Mouse (Mus musculus): ENCODE data around the gene Pcsk6. TPM values are rescaled to one million over a fixed set of nuclear protein-coding genes. Genes with fewer than 3 reads are reported as not detected.

Gene Pcsk6
- polyA plus RNA-seq, 1 experiment from 2014 or later, result 2.1 TPM

DNA sequence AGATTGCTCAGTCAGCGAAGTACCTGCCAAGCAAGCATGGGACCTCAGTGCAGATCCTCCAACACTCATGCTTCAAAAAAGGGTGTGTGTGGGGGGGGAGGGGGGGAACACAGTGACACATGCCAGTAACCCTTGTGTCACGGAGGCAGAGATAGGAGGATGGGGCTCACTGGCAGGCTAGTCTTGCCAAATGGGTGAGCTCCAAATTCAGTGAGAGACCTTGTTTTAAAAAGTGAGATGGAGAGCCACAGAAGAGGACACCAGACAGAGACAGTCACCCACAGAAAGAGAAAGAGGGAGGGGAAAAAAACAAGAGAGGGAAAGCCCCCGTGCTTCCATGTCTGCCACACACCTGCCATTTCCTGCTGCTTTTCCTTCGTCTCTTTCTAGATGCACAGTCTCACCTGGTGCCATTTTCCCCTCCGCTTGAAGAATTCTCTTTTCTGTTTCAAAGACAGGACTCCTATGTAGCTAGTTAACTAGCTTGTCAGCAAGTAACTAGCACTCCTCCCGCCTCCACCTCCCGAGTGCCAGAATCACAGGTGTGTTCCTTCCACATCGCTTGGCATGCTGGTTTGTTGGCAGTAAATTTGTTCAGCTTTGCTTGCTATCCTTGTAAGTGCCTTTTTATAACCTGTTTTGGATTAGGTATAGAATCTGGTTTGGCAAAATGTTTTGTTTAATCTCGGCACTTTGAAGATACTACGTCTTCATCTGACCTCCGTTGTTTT, 146.8 kb downstream of the Pcsk6 start:
- H3K36me3 ChIP-seq, result no peaks in the 10 kb centered on the region
- peaks cover 15% of the 10 kb centered on the region for H3K4me1 ChIP-seq
- H3K4me2 ChIP-seq (replicated peaks), result no peak overlapping the region
- H3K27me3 ChIP-seq, result no peaks in the 10 kb centered on the region
- 75% methylated on average over 11 of the region's 11 CpGs for WGBS
- no peak overlapping the region for H3K9ac ChIP-seq
- H3K27ac ChIP-seq, result no peak overlapping the region
- H3K4me3 ChIP-seq, result no peak overlapping the region
- H3K9me3 ChIP-seq, result no peaks in the 10 kb centered on the region
- ATAC-seq (ENCODE audit: insufficient number of reproducible peaks, insufficient read depth, low FRiP score, low TSS enrichment), result no peak

DNA sequence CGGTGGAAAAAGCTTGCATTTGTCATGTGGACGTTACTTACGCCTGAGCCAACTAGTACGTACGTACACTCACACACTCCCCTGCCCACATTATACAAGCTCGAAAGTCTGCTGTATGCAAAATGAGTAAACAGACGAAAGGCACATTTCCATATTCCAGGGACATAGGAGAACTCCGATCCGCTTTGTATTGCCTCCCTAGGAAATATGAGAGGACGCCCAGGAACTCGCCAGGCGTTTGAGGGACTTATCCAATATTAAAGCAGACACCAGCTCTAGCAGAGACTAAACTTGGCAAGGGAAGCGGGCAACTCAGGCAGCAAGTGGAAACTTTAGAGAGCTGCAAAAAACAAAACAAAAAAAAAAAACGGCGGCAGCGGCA, 147.3 kb downstream of the Pcsk6 start:
- no peak overlapping the region for H3K27ac ChIP-seq
- H3K36me3 ChIP-seq, result no peaks in the 10 kb centered on the region
- no peaks in the 10 kb centered on the region for H3K27me3 ChIP-seq
- no peak overlapping the region for H3K9ac ChIP-seq
- H3K4me1 ChIP-seq, result peaks cover 16% of the 10 kb centered on the region
- no peaks in the 10 kb centered on the region for H3K9me3 ChIP-seq
- H3K4me3 ChIP-seq, result no peak overlapping the region
- no peak for ATAC-seq (ENCODE audit: insufficient number of reproducible peaks, insufficient read depth, low FRiP score, low TSS enrichment)
- no peak overlapping the region for H3K4me2 ChIP-seq (replicated peaks)
- WGBS, result 68% methylated on average over 16 of the region's 16 CpGs

DNA sequence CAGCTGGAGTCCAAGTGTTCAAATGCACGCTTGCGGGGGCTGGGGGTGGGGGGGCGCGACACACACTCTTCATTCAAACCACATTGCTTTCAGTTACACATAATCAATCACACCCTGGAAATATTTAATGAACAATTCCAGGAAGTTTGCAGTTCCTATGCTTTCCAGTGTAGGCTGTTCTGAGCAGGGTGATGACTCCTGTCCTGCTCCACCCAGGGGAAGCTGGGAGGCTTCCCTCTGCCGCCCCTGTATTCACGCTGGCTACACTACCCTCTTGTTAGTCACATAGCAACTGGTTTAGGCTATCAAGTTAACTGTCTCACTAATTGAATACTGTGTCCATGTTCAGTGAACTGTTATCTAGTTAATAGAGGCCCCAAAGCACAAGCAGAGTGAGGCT, 149.0 kb downstream of the Pcsk6 start:
- H3K9ac ChIP-seq, result no peak overlapping the region
- no peak overlapping the region for H3K4me2 ChIP-seq (replicated peaks)
- no peak for ATAC-seq (ENCODE audit: insufficient number of reproducible peaks, insufficient read depth, low FRiP score, low TSS enrichment)
- H3K4me3 ChIP-seq, result no peak overlapping the region
- no peaks in the 10 kb centered on the region for H3K27me3 ChIP-seq
- WGBS, result 71% methylated on average over 6 of the region's 6 CpGs
- peaks cover 12% of the 10 kb centered on the region; the same call in 1 of the 2 replicates for H3K4me1 ChIP-seq
- no peaks in the 10 kb centered on the region for H3K36me3 ChIP-seq
- H3K27ac ChIP-seq, result no peak overlapping the region
- no peaks in the 10 kb centered on the region for H3K9me3 ChIP-seq

- H3K4me3 ChIP-seq, result no peak overlapping the region
- H3K9me3 ChIP-seq, result no peaks in the 10 kb centered on the region
These were observed 166.2 kb downstream of the Pcsk6 start for GRCm38 (mm10) chr7:66027747-66028146.

DNA sequence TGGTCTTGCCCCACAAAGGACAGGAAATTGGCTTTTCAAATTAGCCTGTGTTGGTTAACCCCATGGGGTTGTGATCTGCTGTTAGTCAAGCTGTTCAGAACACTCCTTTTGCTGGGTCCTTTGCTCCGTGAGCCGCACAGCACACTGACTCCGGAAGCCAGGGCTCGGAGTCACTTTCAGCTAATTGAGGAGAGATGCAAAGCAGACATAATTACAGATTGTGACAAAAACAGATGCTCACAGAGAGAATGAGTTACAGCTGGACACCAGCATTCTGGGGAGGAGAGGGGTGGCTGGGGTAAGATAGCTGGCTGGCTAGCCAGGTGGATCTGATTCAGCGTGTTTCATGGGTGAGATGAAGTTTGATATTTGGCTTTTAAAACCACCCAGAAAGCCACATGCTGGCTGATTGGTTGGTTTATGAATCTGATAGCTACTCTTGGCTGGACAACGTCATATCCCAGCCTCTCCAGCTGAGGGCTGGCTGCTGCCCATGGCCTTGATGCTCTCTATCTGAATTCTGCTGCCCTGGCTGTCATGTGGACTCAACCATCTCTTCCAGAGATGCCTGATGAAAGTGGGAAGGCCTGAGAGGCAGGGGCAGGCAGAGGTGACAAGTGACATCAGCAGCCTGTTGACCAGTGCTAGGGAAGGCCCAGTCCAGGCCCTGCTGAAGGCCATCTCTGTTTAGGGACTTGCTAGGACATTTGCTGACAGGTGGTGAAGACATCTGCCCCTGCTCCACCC, 167.4 kb downstream of the Pcsk6 start:
- Histone ChIP-seq H3K4me3 (no peak overlapping the region), H3K4me2 (replicated peaks) (no peak overlapping the region), H3K9me3 (no peaks in the 10 kb centered on the region), H3K9ac (no peak overlapping the region), H3K27ac (no peak overlapping the region), H3K36me3 (no peaks in the 10 kb centered on the region), H3K27me3 (no peaks in the 10 kb centered on the region), H3K4me1 (peaks cover 18% of the 10 kb centered on the region)
- peak; percentile 42; the same call in 1 of the 2 replicates for ATAC-seq (ENCODE audit: insufficient number of reproducible peaks, insufficient read depth, low FRiP score, low TSS enrichment)
- WGBS, result 27% methylated on average over 6 of the region's 6 CpGs

More at GRCm38 (mm10) chr7:66027747-66028146, 166.2 kb downstream of the Pcsk6 start:
- Histone ChIP-seq H3K36me3 (no peaks in the 10 kb centered on the region), H3K27me3 (no peaks in the 10 kb centered on the region), H3K9ac (no peak overlapping the region), H3K27ac (no peak overlapping the region), H3K4me1 (peaks cover 18% of the 10 kb centered on the region), H3K4me2 (replicated peaks) (no peak overlapping the region)
- WGBS, result 75% methylated on average over 2 of the region's 2 CpGs
- ATAC-seq (ENCODE audit: insufficient number of reproducible peaks, insufficient read depth, low FRiP score, low TSS enrichment), result no peak

DNA sequence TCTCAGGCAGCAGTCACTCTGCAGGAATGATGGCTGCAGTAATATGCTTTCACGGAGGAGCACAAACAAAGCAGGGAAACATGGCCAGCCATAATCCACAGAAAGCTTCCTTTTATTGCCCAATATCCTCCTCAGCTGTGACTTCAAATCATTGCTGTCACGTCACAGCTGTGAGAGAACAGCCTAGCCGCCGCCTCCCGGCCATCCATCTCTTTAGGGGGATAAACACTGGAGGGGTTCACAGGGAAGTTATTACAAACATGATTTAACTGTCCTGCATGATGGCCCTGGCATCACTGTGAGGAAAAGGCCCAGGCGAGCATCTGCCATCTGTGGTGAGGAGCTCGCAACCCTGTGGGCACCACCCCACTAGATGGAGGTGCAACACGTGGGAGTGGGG, 175.3 kb downstream of the Pcsk6 start:
- Histone ChIP-seq H3K9ac (no peak overlapping the region), H3K4me3 (no peak overlapping the region), H3K36me3 (no peaks in the 10 kb centered on the region), H3K9me3 (no peaks in the 10 kb centered on the region), H3K27ac (no peak overlapping the region), H3K4me2 (replicated peaks) (no peak overlapping the region), H3K27me3 (no peaks in the 10 kb centered on the region), H3K4me1 (peaks cover 9% of the 10 kb centered on the region; the same call in 1 of the 2 replicates)
- WGBS, result 79% methylated on average over 8 of the region's 8 CpGs
- no peak for ATAC-seq (ENCODE audit: insufficient number of reproducible peaks, insufficient read depth, low FRiP score, low TSS enrichment)

DNA sequence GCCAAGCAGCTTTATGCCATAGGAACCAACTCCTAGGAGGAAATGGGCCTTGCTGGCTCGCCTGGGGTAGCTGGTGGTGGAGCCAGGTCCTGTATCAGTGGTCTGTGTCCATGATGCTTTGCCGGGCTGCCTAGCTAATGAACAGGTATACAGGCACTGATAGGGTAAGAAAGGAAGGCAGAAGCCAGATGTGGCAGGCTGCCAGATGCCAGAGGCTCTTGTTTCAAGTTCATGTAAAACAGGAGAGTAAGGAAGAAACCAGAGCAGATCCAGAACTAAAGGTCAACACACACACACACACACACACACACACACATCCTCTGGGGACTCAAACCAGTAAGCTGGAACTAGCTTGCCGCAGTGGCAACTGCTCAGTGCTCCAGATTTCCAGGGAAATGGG, 176.7 kb downstream of the Pcsk6 start:
- no peak overlapping the region for H3K27ac ChIP-seq
- ATAC-seq (ENCODE audit: insufficient number of reproducible peaks, insufficient read depth, low FRiP score, low TSS enrichment), result no peak
- H3K27me3 ChIP-seq, result no peaks in the 10 kb centered on the region
- no peak overlapping the region for H3K4me3 ChIP-seq
- H3K36me3 ChIP-seq, result no peaks in the 10 kb centered on the region
- 36% methylated on average over 3 of the region's 3 CpGs for WGBS
- H3K4me2 ChIP-seq (replicated peaks), result no peak overlapping the region
- no peaks in the 10 kb centered on the region for H3K9me3 ChIP-seq
- peaks cover 9% of the 10 kb centered on the region; the same call in 1 of the 2 replicates for H3K4me1 ChIP-seq
- no peak overlapping the region for H3K9ac ChIP-seq

DNA sequence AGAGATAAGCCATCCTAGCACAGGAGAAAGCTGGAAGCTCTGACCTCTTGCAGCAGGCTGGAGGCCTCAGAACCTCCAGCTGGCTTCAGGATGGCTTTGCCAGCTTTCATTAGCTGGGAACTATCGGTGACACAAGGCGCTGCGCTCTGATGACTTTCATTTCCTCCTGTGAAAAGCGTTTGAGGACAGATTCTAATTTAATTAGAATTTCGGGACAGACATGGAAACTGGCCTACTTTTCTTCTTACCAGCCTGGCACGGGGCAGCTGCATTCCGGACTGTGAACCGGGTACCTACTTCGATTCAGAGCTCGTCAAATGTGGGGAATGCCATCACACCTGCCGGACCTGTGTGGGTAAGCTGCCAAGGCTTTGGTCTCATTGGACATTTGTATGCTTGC, 177.2 kb downstream of the Pcsk6 start:
- H3K27me3 ChIP-seq, result no peaks in the 10 kb centered on the region
- 68% methylated on average over 11 of the region's 11 CpGs for WGBS
- no peaks in the 10 kb centered on the region for H3K36me3 ChIP-seq
- no peak for ATAC-seq (ENCODE audit: insufficient number of reproducible peaks, insufficient read depth, low FRiP score, low TSS enrichment)
- H3K9me3 ChIP-seq, result no peaks in the 10 kb centered on the region
- no peak overlapping the region for H3K4me2 ChIP-seq (replicated peaks)
- H3K4me3 ChIP-seq, result no peak overlapping the region
- peaks cover 9% of the 10 kb centered on the region; the same call in 1 of the 2 replicates for H3K4me1 ChIP-seq
- no peak overlapping the region for H3K27ac ChIP-seq
- H3K9ac ChIP-seq, result no peak overlapping the region

GRCm38 (mm10) chr7:66040026-66040814, 178.7 kb downstream of the Pcsk6 start:
- no peaks in the 10 kb centered on the region for H3K36me3 ChIP-seq
- peaks cover 16% of the 10 kb centered on the region; the same call in 1 of the 2 replicates for H3K4me1 ChIP-seq
- no peak for ATAC-seq (ENCODE audit: insufficient number of reproducible peaks, insufficient read depth, low FRiP score, low TSS enrichment)
- no peaks in the 10 kb centered on the region for H3K9me3 ChIP-seq
- no peak overlapping the region for H3K9ac ChIP-seq
- no peak overlapping the region for H3K27ac ChIP-seq
- no peak overlapping the region for H3K4me3 ChIP-seq
- no peak overlapping the region for H3K4me2 ChIP-seq (replicated peaks)
- H3K27me3 ChIP-seq, result no peaks in the 10 kb centered on the region
- 80% methylated on average over 18 of the region's 18 CpGs for WGBS

- Histone ChIP-seq H3K4me2 (replicated peaks) (no peak within 1 kb of the TSS), H3K9ac (no peak within 1 kb of the TSS; the same call in 1 of the 2 replicates), H3K27me3 (no peaks in the 10 kb centered on the region; the same call in 1 of the 2 replicates), H3K9me3 (no peaks in the 10 kb centered on the region), H3K36me3 (no peaks in the 10 kb centered on the region), H3K4me1 (peaks cover 22% of the 10 kb centered on the region), H3K27ac (no peak within 1 kb of the TSS), H3K4me3 (no peak within 1 kb of the TSS)
- WGBS, result 69% methylated on average over 10 of the region's 10 CpGs
- no peak for ATAC-seq (ENCODE audit: insufficient number of reproducible peaks, insufficient read depth, low FRiP score, low TSS enrichment)
These were observed 182.3 kb downstream of the Pcsk6 start, which contains the start of gene Gm45213 for GRCm38 (mm10) chr7:66043552-66044459. Gene Gm45213, plus strand, starts transcription at chr7:66043602.

DNA sequence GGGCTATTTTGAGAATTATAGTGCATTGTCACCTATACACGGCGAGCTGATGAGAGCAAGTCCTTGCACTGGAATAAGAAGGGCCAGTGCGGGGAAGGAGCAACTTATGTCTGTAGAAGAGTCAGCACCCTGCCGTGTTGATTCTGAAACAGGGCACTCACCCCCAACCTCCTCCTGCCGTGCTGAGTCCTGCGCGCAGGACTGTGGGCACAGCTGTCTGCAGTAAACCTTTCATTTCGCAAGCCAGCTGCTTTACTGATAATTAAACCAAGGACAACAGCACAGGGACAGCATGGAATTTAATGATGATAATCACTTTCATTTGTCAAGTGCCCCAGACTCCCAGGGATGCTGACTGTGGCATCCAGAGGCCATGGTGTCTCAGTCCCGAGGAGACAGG, 183.1 kb downstream of the Pcsk6 start:
- no peak overlapping the region for H3K9ac ChIP-seq
- 34% methylated on average over 9 of the region's 9 CpGs for WGBS
- H3K27me3 ChIP-seq, result no peaks in the 10 kb centered on the region; the same call in 1 of the 2 replicates
- peaks cover 21% of the 10 kb centered on the region for H3K4me1 ChIP-seq
- H3K4me2 ChIP-seq (replicated peaks), result no peak overlapping the region
- H3K27ac ChIP-seq, result no peak overlapping the region
- no peaks in the 10 kb centered on the region for H3K36me3 ChIP-seq
- H3K9me3 ChIP-seq, result no peaks in the 10 kb centered on the region
- no peak for ATAC-seq (ENCODE audit: insufficient number of reproducible peaks, insufficient read depth, low FRiP score, low TSS enrichment)
- no peak overlapping the region for H3K4me3 ChIP-seq
